Mouse (Mus musculus) central nervous system, embryonic 18 days (tissue): Measurements from ENCODE around the gene Gm21972. TPM values are rescaled to one million over a fixed set of nuclear protein-coding genes. Genes with fewer than 3 reads are reported as not detected.

Source experiments
- polyA plus RNA-seq: library from polyadenylated mRNA; depleted of rRNA; stranded (reverse); fragments of >200 nt; gene quantifications from 2 replicates; pipeline ENCODE4 v1.2.3, GENCODE M21; 2012; rRNA removed

Gene Gm21972
- polyA plus RNA-seq: 2.7 and 2.9 TPM in 2 replicates

DNA sequence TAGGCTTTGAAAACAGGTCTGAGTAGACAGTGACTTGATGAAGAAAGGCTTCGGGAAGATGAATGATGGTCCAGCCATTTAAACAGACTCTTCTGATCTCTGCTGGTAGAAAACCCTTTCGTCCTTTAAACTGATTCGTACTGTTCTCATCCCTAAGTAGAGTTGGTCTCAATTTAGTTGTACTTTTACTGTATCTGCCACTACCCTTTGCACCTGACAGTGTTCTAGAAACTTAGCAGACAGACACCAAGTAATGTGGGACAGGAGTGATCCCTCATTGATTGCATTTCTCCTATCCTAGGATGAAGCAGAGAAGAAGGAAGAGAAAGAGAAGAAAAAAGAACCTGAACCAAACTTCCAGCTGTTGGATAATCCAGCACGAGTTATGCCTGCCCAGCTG, at the start of gene Gm21972:
Gene Gm21972 (plus strand): TSS at position 301 of the 400 bp plus-strand sequence.

DNA sequence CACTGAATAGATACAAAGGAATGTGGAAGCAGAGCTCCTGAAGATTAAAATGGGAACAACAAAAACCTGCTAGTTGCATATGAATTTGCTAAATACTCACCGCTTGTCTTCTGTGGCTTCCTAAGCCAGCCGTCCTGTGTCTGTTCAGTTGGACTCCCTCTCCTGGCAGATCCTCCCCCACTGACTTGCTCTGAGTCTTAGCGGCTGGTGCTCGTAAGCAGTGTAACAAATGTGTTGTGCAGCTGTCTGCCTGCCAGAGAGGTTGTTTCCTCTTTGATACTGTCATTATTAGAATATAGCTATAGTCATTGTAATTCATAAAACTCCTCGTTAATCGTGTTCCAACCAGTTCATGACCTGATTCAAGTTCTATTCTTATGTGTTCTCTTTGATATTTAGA, 21.7 kb upstream of the Gm21972 start, which contains the start of gene Htr2b:
Gene Htr2b (minus strand): TSS at position 192 of the 400 bp plus-strand sequence.

DNA sequence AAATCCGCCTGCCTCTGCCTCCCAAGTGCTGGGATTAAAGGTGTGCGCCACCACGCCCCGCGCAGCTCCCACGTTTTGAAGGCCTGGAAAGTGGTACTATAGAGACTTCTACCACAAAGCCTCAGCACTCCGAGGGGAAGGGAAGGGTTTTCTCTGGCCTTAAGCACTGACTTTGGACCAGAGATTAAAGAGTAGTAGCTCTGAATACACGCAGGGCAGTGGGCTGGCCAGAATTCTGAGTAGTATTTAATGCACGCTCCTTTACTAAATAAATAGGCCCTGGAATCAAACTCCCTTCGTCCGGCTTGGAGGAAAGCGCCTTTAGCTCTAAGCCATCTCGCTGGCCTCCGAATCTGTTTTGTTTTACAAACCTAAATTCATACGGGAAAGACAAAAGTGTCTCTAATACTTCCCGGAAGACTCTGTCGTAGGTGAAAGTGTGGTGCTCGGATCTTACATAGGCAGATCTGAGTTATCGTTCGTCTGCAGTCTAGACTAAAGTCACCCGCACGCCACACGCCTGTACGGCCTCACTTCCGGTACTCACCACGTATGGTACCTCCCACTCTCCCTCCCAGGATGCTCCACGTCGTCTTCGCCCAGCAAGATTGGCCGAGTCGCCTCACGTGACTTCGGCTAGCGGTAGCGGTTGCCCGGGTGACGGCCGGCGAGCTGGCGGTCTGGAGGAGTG, 20.8 kb downstream of the Gm21972 start, which contains the start of gene Armc9:
Gene Armc9 (plus strand): TSS at position 648 of the 691 bp plus-strand sequence.

Other genes starting within 250 kb of the Gm21972 start
- 152 and 167 TPM in 2 replicates for gene Itm2c, start 239.4 kb upstream of the Gm21972 start, polyA plus RNA-seq
- gene 4933407L21Rik, start 205.2 kb upstream of the Gm21972 start, polyA plus RNA-seq: 9.5 and 9.9 TPM in 2 replicates
- 0.05 and 0.06 TPM in 2 replicates for gene Gpr55, start 172.6 kb upstream of the Gm21972 start, polyA plus RNA-seq
- 0.39 and 0.40 TPM in 2 replicates for gene Spata3, start 116.8 kb upstream of the Gm21972 start, polyA plus RNA-seq
- gene 2810459M11Rik, start 87.8 kb upstream of the Gm21972 start, polyA plus RNA-seq: 10.3 and 11.4 TPM in 2 replicates
- 87.7 and 91.3 TPM in 2 replicates for gene Psmd1, start 69.2 kb upstream of the Gm21972 start, polyA plus RNA-seq
- gene Htr2b, start 21.7 kb upstream of the Gm21972 start, polyA plus RNA-seq: 0.04 TPM in 1 of 2 replicates, not detected in the other
- 25.6 and 25.9 TPM in 2 replicates for gene Armc9, start 21.1 kb downstream of the Gm21972 start, polyA plus RNA-seq
- 11.1 and 11.3 TPM in 2 replicates for gene B3gnt7, start 169.2 kb downstream of the Gm21972 start, polyA plus RNA-seq
- 90.2 and 97.1 TPM in 2 replicates for gene Ncl, start 225.8 kb downstream of the Gm21972 start, polyA plus RNA-seq